In the genomic region with DNA sequence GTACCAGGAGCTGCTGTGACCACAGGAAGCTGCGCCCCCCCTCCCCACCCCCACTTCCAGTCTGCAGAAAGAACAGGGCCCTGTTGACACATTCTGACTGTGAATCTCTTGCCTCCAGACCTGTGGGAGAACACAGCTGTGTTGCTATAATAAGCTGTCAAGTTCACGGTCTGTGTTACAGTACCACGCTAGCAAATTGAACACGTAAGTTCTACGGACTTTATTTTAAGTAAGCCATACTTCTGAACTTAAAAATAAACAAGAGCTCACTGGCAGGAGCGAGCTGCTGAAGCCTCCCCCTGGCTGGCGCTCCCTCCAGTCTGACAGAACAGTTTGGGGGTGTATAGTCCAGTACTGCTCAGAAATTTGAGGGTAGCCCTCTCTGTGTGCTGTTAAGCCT, we compare ENCODE assay signal across 17 mouse cellular contexts. TPM values are rescaled to one million over a fixed set of nuclear protein-coding genes. Genes with fewer than 3 reads are reported as not detected.
A peak's percentile ranks its signal among the peaks of the same experiment; 100 is the strongest.
DNase-seq lines count a peak whose midpoint lies in the region; ATAC-seq and TF ChIP-seq lines count a peak whose summit lies in the region.
"Had no signal": no experiment of that assay in that cellular context is flagged by ENCODE, and none has a peak within 500 bp of the region (broad histone marks: within the 10 kb centered on the region; RNA-seq: fewer than 3 reads in every experiment).

No protein-coding gene starts in this region.

- ATAC-seq in heart, postnatal 0 days (ENCODE audit: insufficient read depth, low read depth), result peak; percentile 42; the same call in 1 of the 2 replicates
- 0 out of 2 replicates have a peak, but pooled peaks have one; percentile 46 for ATAC-seq in intestine, embryonic 16.5 days
- ATAC-seq in stomach, embryonic 16.5 days (ENCODE audit: insufficient read depth, low FRiP score), result peak; percentile 42; the same call in 1 of the 2 replicates
- ATAC-seq: forebrain, embryonic 15.5 days had no signal

- H3K9ac ChIP-seq in heart, postnatal 0 days (replicated peaks; ENCODE audit: low read depth, low read length), result no peak overlapping the region
- no peak overlapping the region for H3K9ac ChIP-seq in intestine, embryonic 16.5 days (ENCODE audit: low read depth, low read length)
- H3K9ac ChIP-seq in stomach, embryonic 16.5 days (ENCODE audit: low read length), result no peak overlapping the region
- H3K9ac ChIP-seq: forebrain, embryonic 15.5 days; kidney, embryonic 15.5 days; limb, embryonic 15.5 days; lung, embryonic 14.5 days; neural tube, embryonic 13.5 days had no signal

- no peak overlapping the region for H3K4me2 ChIP-seq in heart, postnatal 0 days (ENCODE audit: low read depth, low read length)
- no peak overlapping the region for H3K4me2 ChIP-seq in intestine, embryonic 16.5 days (ENCODE audit: low read depth, low read length)
- H3K4me2 ChIP-seq in stomach, embryonic 16.5 days (ENCODE audit: low read depth, low read length), result no peak overlapping the region
- H3K4me2 ChIP-seq: forebrain, embryonic 15.5 days; kidney, embryonic 15.5 days; limb, embryonic 15.5 days; lung, embryonic 14.5 days; neural tube, embryonic 13.5 days had no signal

- WGBS in heart, postnatal 0 days, result 32% methylated on average over 7 of the region's 7 CpGs
- WGBS in heart, embryonic 10.5 days, result 79% methylated on average over 7 of the region's 7 CpGs
- 47% methylated on average over 7 of the region's 7 CpGs for WGBS in intestine, embryonic 16.5 days
- whole genome bisulfite sequencing in stomach, embryonic 16.5 days, result 36% methylated on average over 7 of the region's 7 CpGs

- no peaks in the 10 kb centered on the region; the same call in 1 of the 2 replicates for H3K4me1 ChIP-seq in heart, postnatal 0 days (ENCODE audit: control insufficient read depth, insufficient read depth)
- no peaks in the 10 kb centered on the region for H3K4me1 ChIP-seq in heart, embryonic 10.5 days
- 0 out of 2 replicates have a peak, but pooled peaks cover 5% of the 10 kb centered on the region for H3K4me1 ChIP-seq in intestine, embryonic 16.5 days (ENCODE audit: control insufficient read depth, insufficient read depth, low read length)
- no peaks in the 10 kb centered on the region for H3K4me1 ChIP-seq in stomach, embryonic 16.5 days (ENCODE audit: control insufficient read depth, insufficient read depth, low read length)
- H3K4me1 ChIP-seq: forebrain, embryonic 15.5 days; neural tube, embryonic 13.5 days had no signal

- H3K27me3 ChIP-seq in heart, postnatal 0 days (ENCODE audit: control insufficient read depth, insufficient read depth, low read length), result no peaks in the 10 kb centered on the region
- H3K27me3 ChIP-seq in heart, embryonic 10.5 days (ENCODE audit: insufficient read depth, poor library complexity, severe bottlenecking), result no peaks in the 10 kb centered on the region
- H3K27me3 ChIP-seq in intestine, embryonic 16.5 days (replicated peaks; ENCODE audit: control insufficient read depth, insufficient read depth, low read length), result no peaks in the 10 kb centered on the region
- no peaks in the 10 kb centered on the region for H3K27me3 ChIP-seq in stomach, embryonic 16.5 days (ENCODE audit: control insufficient read depth, insufficient read depth, low read length)
- H3K27me3 ChIP-seq: forebrain, embryonic 15.5 days; kidney, embryonic 15.5 days; limb, embryonic 15.5 days; neural tube, embryonic 13.5 days had no signal

- H3K4me3 ChIP-seq in heart, postnatal 0 days (ENCODE audit: low read depth, low read length), result no peak overlapping the region
- H3K4me3 ChIP-seq in heart, embryonic 10.5 days, result no peak overlapping the region
- H3K4me3 ChIP-seq in intestine, embryonic 16.5 days (ENCODE audit: low read length), result no peak overlapping the region
- no peak overlapping the region for H3K4me3 ChIP-seq in stomach, embryonic 16.5 days (replicated peaks; ENCODE audit: low read length)
- H3K4me3 ChIP-seq: forebrain, embryonic 15.5 days; kidney, embryonic 15.5 days; limb, embryonic 15.5 days; neural tube, embryonic 13.5 days had no signal

- TF ChIP-seq CTCF in heart, postnatal 0 days (IDR thresholded peaks at IDR 0.05; ENCODE audit: low read depth), result no peak

- no peak for TF ChIP-seq EP300 in heart, postnatal 0 days (IDR thresholded peaks at IDR 0.05; ENCODE audit: low read depth)

- H3K36me3 ChIP-seq in heart, postnatal 0 days (replicated peaks; ENCODE audit: control insufficient read depth, insufficient read depth, low read length), result no peaks in the 10 kb centered on the region
- no peaks in the 10 kb centered on the region for H3K36me3 ChIP-seq in heart, embryonic 10.5 days
- H3K36me3 ChIP-seq in intestine, embryonic 16.5 days (ENCODE audit: control insufficient read depth, insufficient read depth, low read length), result no peaks in the 10 kb centered on the region
- H3K36me3 ChIP-seq in stomach, embryonic 16.5 days (ENCODE audit: control insufficient read depth, insufficient read depth, low read length), result no peaks in the 10 kb centered on the region
- H3K36me3 ChIP-seq: forebrain, embryonic 15.5 days; kidney, embryonic 15.5 days; limb, embryonic 15.5 days; neural tube, embryonic 13.5 days had no signal

- H3K9me3 ChIP-seq in heart, postnatal 0 days (replicated peaks; ENCODE audit: control insufficient read depth, low read length), result 0 out of 2 replicates have a peak, but pooled peaks cover 3% of the 10 kb centered on the region
- H3K9me3 ChIP-seq in heart, embryonic 10.5 days, result no peaks in the 10 kb centered on the region
- no peaks in the 10 kb centered on the region for H3K9me3 ChIP-seq in intestine, embryonic 16.5 days (ENCODE audit: control insufficient read depth, low read length)
- H3K9me3 ChIP-seq in stomach, embryonic 16.5 days (replicated peaks; ENCODE audit: control insufficient read depth, low read length), result no peaks in the 10 kb centered on the region
- H3K9me3 ChIP-seq: forebrain, embryonic 15.5 days; kidney, embryonic 15.5 days; limb, embryonic 15.5 days; neural tube, embryonic 13.5 days had no signal

- no peak for DNase-seq in heart, postnatal 0 days (ENCODE audit: low spot score)
- no peak for DNase-seq in heart, embryonic 10.5 days (ENCODE audit: low spot score)
- peak; percentile 53 for DNase-seq in right cerebral cortex, adult 18-20 months
- no peak for DNase-seq in right cerebral cortex, postnatal 10 days (ENCODE audit: low spot score in 2 of 2)
- DNase-seq in gastrocnemius, postnatal 4 days (ENCODE audit: low spot score in 2 of 2), result no peak
- DNase-seq: adrenal gland, postnatal 25 days; cerebellum, adult 9-11 months; gastrocnemius, postnatal 25 days; lung, embryonic 14.5 days; thymus, postnatal 14 days had no signal

- no peak overlapping the region; the same call in 1 of the 2 replicates for H3K27ac ChIP-seq in heart, postnatal 0 days (ENCODE audit: low read depth)
- no peak overlapping the region for H3K27ac ChIP-seq in heart, embryonic 10.5 days
- H3K27ac ChIP-seq in intestine, embryonic 16.5 days (ENCODE audit: low read length), result no peak overlapping the region
- peak overlapping the region; percentile 36; the same call in 1 of the 2 replicates for H3K27ac ChIP-seq in stomach, embryonic 16.5 days (ENCODE audit: low read length)
- H3K27ac ChIP-seq: forebrain, embryonic 15.5 days; kidney, embryonic 15.5 days; limb, embryonic 15.5 days; neural tube, embryonic 13.5 days had no signal

RNA-seq across cellular contexts. Expression of a gene that starts 33.3 kb away (rescaled TPM):
- 3.2 and 3.9 TPM in 2 replicates for total RNA-seq in heart, postnatal 0 days (2014; rRNA removed; ENCODE audit: low replicate concordance)
- polyA plus RNA-seq in heart, postnatal 0 days (2015; fragmentation: Nextera tagmentation; extraction: Ambion mirVana), result 1.1 and 1.4 TPM in 2 replicates
- 0.33 TPM in 1 of 2 replicates, not detected in the other for polyA plus RNA-seq in heart, embryonic 10.5 days (2016; fragmentation: Nextera tagmentation; extraction: Ambion mirVana)
- polyA plus RNA-seq in intestine, embryonic 16.5 days (2015; fragmentation: Nextera tagmentation; extraction: Ambion mirVana), result 2.0 and 2.4 TPM in 2 replicates
- 2.9 and 5.0 TPM in 2 replicates for polyA plus RNA-seq in stomach, embryonic 16.5 days (2015; fragmentation: Nextera tagmentation; extraction: Ambion mirVana)
- total RNA-seq in gastrocnemius, postnatal 4 days (2021), result 10 to 100 TPM in 1 of 2 experiments, 1 to 10 TPM in 1; 7.9 to 10.4 TPM
- total RNA-seq: megakaryocyte-erythroid progenitor cell, adult 5-6 weeks had no signal

RNA-seq across cellular contexts. Expression of a gene that starts 51.2 kb away (rescaled TPM):
- 11.3 and 12.6 TPM in 2 replicates for total RNA-seq in heart, postnatal 0 days (2014; rRNA removed; ENCODE audit: low replicate concordance)
- polyA plus RNA-seq in heart, postnatal 0 days (2015; fragmentation: Nextera tagmentation; extraction: Ambion mirVana), result 4.1 and 5.1 TPM in 2 replicates
- 5.3 and 6.4 TPM in 2 replicates for polyA plus RNA-seq in heart, embryonic 10.5 days (2016; fragmentation: Nextera tagmentation; extraction: Ambion mirVana)
- polyA plus RNA-seq in intestine, embryonic 16.5 days (2015; fragmentation: Nextera tagmentation; extraction: Ambion mirVana), result 3.3 and 4.0 TPM in 2 replicates
- polyA plus RNA-seq in stomach, embryonic 16.5 days (2015; fragmentation: Nextera tagmentation; extraction: Ambion mirVana), result 7.0 and 8.2 TPM in 2 replicates
- total RNA-seq in gastrocnemius, postnatal 4 days (2021), result 10 to 100 TPM; 73.8 to 79.3 TPM
